Mouse (Mus musculus) B cell, adult (primary cell): ENCODE measurements around the gene Ppm1a. TPM values are rescaled to one million over a fixed set of nuclear protein-coding genes. Genes with fewer than 3 reads are reported as not detected.

ENCODE experiments used
- total RNA-seq: library from RNA; stranded (reverse); gene quantifications from 4 replicates; pipeline ENCODE4 v1.2.4, GENCODE M21; 2023; ENCODE audit not compliant: inconsistent age

Gene Ppm1a
- total RNA-seq, result 122 to 137 TPM (median 125 TPM) in 4 replicates

GRCm38 (mm10) chr12:72757086-72757485 lies at the start of gene Ppm1a:
Gene Ppm1a, plus strand, starts transcription at chr12:72757455.

Other genes starting within 250 kb of the Ppm1a start
- gene Pcnx4, start 221.1 kb upstream of the Ppm1a start, total RNA-seq, result 2.6 to 3.5 TPM (median 3.0 TPM) in 4 replicates
- gene Gm4756, start 107.8 kb upstream of the Ppm1a start, total RNA-seq, result not detected in 4 replicates
- gene Dhrs7, start 92.5 kb upstream of the Ppm1a start, total RNA-seq, result 14.5 to 21.2 TPM (median 20.4 TPM) in 4 replicates
- not detected in 4 replicates for gene Six6, start 182.4 kb downstream of the Ppm1a start, total RNA-seq
- not detected in 4 replicates for gene 4930447C04Rik, start 183.3 kb downstream of the Ppm1a start, total RNA-seq